Mouse (Mus musculus): ENCODE data around the gene Sf3b6.

Gene Sf3b6

GRCm38 (mm10) chr12:4841392-4841887 is 24.1 kb downstream of the Sf3b6 start, which contains the start of gene Fkbp1b:
Gene Fkbp1b, minus strand, starts transcription at chr12:4841591.
- peak; percentile 31 for DNase-seq (ENCODE audit: low spot score)

DNA sequence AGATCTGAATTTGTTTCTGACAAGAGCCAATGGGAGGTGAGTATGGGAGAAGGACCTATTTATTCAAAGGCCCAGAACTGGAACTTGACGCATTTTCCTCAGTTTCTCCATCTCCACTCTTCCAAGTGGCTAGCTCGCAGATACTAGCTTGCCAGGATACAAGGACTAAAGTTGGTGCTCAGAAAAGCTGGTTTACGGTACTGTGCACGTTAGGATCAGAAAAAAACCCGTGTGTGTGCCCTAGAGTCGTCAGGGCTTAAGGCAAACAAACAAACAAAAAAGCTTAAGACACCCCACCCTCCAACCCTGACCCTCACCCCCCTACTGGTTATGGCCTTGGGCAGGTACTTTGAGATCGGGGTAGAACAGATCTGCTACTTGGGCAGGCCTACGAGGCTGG is 25.1 kb downstream of the Sf3b6 start:
- DNase-seq (ENCODE audit: low spot score): no peak

DNA sequence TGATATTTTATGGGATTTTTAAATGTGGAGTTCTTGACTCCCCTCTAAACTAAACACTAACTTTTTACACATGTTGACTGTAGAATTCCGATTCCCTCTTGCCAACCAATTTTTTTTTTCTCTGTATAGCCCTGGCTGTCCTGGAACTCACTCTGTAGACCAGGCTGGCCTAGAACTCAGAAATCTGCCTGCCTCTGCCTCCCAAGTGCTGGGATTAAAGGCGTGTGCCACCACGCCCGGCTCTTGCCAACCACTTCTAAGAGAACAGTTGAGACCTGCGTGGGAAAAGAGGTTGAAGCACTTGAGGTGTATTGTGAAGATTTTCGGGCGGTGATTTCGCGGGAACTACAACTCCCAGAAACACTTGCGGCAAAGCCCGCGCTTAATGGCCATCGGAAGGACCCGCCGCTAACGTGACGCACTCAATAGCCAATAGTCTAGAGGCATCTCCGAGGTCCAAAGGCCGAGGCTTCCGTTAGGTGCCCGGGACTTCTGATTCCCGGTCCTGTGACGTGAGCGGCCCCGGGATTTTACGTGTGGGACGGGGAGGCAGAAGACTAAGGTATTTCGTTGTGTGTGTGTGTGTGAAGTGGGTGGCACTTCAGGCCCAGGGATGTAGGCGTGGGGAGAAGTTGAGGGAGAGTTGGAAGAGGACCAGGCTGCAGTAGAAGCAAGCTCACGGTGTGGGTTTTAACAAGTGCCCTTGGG is 25.7 kb downstream of the Sf3b6 start, which contains the start of gene Wdcp:
Gene Wdcp (plus strand): TSS at position 414 of the 708 bp plus-strand sequence.
- peak; percentile 95 for DNase-seq (ENCODE audit: low spot score)

DNA sequence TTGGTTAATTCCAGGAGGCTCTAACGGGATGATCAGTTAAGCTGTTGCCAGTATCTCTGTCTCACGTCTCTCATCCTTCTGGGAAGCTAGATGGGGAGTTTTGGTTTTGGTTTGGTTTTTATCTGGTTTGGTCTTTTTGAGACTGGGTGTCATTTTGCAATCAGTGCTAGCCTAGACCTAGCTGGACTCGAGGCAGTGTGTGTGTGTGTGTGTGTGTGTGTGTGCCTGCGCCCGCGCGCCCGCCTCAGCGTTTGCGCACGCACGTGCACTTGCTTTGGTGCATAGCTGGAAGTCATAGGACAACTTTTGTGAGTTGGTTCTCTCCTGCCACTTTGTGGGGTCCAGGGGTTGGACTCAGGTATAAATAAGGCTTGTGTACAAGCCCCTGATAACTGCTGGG is 26.4 kb downstream of the Sf3b6 start:
- DNase-seq (ENCODE audit: low spot score): peak; percentile 10

GRCm38 (mm10) chr12:4856160-4856559 is 38.8 kb downstream of the Sf3b6 start:
- no peak for DNase-seq (ENCODE audit: low spot score)

- DNase-seq (ENCODE audit: low spot score): no peak
These were observed 39.5 kb downstream of the Sf3b6 start for GRCm38 (mm10) chr12:4856834-4857233.

DNA sequence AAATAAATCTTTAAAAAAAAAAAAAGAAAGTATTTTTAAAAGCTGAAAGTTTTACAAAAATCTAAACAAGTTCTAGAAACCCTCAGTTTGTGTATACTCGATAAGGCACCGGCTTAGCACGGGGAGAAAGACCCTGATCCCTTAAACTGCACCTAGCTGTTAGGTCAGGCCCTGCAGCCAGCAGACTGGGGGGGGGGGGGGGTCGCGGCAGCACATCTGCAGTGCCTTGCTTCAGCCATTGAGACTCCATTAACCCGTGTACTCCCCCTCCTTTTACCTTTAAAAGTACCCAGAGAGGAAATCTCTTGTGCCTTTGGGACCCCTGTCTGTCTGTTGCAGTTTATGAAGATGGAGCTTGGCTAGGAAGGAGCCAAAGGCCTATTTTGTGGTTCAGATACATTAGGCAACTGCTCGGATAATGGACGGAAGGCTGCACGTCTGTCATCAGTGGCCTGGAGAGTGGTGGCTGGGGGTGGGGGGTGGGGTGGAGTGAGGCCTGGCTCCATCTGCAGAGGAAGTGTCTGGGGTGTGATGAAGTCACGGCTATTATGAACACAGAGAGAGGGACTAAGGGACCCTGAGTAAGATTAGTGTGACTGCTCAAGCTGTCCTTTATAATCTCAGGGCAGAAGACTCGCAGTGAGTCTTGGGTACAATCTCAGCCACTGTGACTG is 42.0 kb downstream of the Sf3b6 start:
- DNase-seq (ENCODE audit: low spot score): no peak

DNA sequence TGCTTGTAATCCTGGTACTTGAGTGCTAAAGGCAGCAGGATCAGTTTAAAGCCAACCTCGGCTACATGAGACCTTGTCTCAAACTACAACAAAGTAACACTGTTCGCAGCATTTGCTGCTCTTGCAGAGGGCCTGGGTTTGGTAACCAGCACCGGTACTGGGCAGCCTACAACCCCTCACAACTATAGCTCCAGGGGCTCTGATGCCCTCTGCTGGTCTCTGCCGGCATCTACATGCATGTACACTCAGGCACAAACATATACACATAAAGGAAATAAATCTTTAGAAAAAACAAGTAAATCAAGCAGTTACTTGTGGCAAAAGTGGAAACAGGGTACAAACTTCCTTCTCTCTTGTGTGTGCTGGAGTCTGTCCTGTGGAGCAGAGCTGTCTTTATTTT is 45.3 kb downstream of the Sf3b6 start:
- DNase-seq (ENCODE audit: low spot score): no peak

DNA sequence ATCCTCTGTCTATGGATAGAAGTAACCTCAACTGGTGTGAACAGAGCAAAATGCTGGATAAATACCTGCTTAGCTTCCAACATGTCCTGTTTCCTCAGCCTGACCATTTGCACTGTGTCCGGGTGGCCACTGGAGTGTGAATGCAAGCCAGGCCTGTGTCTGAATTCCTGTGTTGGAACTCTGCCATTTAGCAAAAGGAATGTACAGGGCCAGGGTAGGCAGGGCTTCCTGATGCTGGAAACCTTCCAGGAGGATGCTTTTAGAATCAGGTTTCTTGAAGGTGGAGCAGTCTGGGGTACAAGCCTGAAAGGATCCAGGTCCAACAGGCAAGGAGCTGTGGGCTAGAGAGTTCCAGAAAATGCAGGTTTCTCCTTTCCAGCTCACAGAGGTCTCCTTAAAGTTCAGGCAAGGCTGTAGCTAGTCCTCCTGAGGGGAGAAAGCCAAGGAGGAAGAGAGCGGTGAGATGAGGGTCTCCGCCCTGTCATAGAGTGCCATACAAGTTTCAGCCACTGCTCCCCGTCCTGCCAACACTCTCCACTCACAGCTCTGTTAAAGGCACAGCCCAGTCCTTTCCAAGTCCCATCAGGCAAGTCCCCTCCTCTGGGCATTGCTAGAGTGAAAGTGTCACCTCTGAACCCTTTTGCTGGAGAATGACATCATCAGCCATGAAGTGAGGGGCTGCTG is 46.5 kb downstream of the Sf3b6 start:
- DNase-seq (ENCODE audit: low spot score): peak; percentile 53

DNA sequence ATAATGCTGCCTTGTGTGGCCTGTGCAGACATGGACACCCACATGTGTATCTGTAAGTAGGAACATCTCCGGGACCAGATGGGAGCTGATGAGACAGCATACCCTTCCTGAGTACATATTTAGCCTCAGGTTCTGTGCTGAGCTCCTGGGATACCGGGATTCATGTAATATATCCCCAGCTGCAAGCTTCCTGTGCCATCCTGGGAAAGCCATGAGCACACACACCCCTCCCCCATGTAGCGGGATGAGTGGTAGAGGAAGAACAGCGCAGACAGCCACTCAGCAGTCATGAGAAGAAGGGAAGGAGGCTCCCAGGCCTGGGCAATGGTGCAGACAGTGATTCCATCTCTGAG is 47.0 kb downstream of the Sf3b6 start:
- DNase-seq (ENCODE audit: low spot score): no peak

DNA sequence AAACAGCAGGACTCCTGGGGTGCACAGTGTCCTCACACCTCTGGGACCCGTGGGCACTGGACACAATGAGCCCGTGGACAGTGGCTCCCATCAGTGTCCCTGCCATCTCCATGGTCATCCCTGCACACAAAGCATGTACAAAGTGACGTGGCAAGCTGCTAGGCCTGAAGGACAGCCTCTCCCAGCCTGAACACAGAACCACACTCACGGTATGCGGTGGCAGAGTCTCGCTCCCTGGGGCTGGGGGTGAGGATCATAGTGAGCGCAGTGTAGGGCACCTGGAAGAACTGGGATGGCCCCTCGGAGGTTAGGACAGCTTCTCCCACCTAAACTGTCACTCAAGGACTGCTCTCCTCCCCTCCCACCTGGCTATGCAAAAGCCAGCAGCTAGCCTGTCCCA is 51.6 kb downstream of the Sf3b6 start:
- no peak for DNase-seq (ENCODE audit: low spot score)

DNA sequence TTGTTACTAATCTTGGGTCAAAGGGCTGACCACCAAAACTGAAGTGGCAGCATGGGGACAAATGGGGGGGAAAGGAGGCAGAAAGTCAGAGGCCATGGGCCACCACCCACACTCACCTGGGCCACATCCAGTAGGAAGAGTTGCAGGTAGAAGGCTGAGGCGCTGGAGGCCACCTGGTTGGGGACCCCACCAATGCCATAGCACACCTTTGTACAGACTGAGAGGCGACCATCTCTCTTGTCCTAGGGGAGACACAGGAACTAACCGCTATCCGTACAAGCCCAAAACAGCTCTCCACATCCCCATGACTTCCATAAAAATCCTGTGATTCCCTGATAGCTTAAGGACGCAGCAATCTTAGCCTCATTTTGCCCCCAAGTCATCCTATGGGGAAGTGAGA is 53.9 kb downstream of the Sf3b6 start:
- DNase-seq (ENCODE audit: low spot score): no peak

DNA sequence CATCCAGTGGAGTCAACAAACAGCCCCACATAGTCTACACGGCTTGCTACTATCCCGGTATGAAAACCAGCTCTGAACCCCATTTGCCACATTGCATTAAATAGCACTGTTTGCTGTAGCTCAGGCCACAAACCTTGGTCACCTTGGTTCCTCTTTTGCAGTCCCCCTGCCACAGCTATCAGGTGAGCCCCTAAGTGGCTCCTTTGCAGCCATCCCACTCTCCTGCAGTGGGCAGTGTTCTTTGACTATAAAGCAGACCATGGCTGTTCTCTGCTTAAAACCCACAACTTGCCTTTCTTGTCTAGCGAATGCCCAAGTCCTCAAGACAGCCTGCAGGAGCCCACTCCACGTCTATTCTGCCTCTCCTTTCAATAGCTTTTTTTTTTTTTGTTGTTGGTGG is 54.9 kb downstream of the Sf3b6 start:
- DNase-seq (ENCODE audit: low spot score): no peak

DNA sequence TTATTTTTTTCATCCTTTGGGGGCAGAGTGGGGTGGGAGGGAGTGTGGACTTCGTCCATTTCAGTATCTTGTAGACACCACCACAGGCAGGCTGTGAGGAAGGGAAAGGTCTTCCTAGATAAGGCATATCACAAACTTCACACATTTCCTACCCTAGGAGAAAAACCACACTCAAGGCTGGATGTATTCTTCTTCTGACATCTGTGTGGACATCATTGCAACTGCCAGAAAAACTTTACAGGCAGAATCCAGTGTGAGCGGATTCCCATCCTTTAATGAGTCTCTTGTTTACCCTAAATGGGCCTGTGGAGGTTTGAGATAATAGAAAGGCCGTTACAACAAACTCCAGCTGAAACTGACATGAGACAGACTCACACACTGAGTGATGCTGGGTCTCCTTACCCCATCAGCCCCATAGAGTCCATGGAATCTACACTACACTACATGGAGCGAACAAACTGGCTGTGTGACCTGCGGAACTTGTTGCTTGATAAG is 55.7 kb downstream of the Sf3b6 start:
- no peak for DNase-seq (ENCODE audit: low spot score)

DNA sequence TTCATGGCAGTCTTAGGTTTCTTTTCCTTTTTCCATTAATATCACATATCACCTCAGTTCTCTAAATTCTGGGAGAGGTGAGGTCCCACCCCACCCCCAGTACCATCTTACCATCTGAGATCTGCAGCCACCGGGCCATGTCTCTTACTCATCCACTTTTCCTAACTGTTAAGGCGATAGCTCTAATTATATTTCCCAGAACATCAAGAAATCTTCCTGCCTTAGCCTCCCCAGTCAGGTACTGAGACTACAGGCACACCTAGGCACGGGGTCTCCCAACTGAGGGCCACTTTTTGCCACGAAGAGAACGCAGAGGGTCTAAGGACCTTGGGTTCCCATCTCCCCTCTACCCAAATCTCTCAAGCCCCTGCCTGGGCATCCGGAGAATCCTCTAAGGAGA is 56.2 kb downstream of the Sf3b6 start:
- no peak for DNase-seq (ENCODE audit: low spot score)

GRCm38 (mm10) chr12:4874161-4874927 is 57.0 kb downstream of the Sf3b6 start, which contains the start of gene Mfsd2b:
Gene Mfsd2b, minus strand, starts transcription at chr12:4874359.
- DNase-seq (ENCODE audit: low spot score): peak; percentile 75

DNA sequence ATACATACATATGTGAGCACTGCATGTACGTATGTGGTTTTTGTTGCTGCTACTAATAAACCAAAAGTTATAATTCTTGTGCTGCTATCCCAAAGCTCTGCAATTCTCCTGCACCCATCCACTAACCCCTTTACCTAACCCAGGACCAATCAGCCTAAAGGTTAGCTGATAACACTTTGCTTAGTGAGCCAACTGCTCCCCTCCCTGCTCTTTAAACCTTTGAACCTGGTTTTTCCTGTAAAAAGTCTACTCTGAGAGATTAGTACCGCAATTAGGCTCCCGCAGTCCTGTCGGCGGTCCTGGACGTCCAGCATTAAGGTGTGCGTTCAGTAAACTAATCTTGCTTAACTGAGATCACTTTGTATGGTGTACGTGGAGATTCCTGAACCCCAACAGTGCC is 58.3 kb downstream of the Sf3b6 start:
- DNase-seq (ENCODE audit: low spot score): no peak
